Mouse (Mus musculus) cerebellum, postnatal 36 days (tissue): ENCODE measurements at regions not wholly inside any gene's neighbourhood (a gene's known extent, or its start where the extent isn't known, plus 50 kb on each side); places are given as distances from the start of the nearest gene placed in this dataset.
A peak's percentile ranks its signal among the peaks of the same experiment; 100 is the strongest.

Source experiments
- DNase-seq, 2 experiments: peaks; one replicate each; pipeline ENCODE4 v3.0.0; 2021 to 2022; ENCODE audit warnings: mixed read lengths in 2 of 2

GRCm38 (mm10) chr7:135767493-135767892 is 51.3 kb upstream of the Mki67 start:
- DNase-seq = no peak

- no peak for DNase-seq
Measured at GRCm38 (mm10) chr7:135768064-135768463, 51.9 kb upstream of the Mki67 start.

GRCm38 (mm10) chr7:135768592-135768991 is 52.4 kb upstream of the Mki67 start:
- peak; percentile 76 for DNase-seq

GRCm38 (mm10) chr7:135769082-135769673 is 53.0 kb upstream of the Mki67 start:
- no peak for DNase-seq

GRCm38 (mm10) chr7:135770051-135770450 is 53.9 kb upstream of the Mki67 start:
- DNase-seq = no peak

- no peak for DNase-seq
Measured at GRCm38 (mm10) chr7:135775832-135776433, 59.8 kb upstream of the Mki67 start.

- DNase-seq = no peak
Measured at GRCm38 (mm10) chr7:135790167-135790566, 74.0 kb upstream of the Mki67 start.

- DNase-seq = peak; percentile 50 to 56
Measured at GRCm38 (mm10) chr7:135790978-135791377, 74.8 kb upstream of the Mki67 start.

GRCm38 (mm10) chr7:135791953-135792690 is 76.0 kb upstream of the Mki67 start:
- no peak for DNase-seq

- peak; percentile 8 to 9 for DNase-seq
Measured at GRCm38 (mm10) chr7:135792918-135793317, 76.8 kb upstream of the Mki67 start.

- no peak for DNase-seq
Measured at GRCm38 (mm10) chr7:135794238-135794637, 78.1 kb upstream of the Mki67 start.

- DNase-seq = no peak
Measured at GRCm38 (mm10) chr7:135794679-135795078, 78.5 kb upstream of the Mki67 start.

- no peak for DNase-seq
Measured at GRCm38 (mm10) chr7:135798441-135798840, 82.3 kb upstream of the Mki67 start.

GRCm38 (mm10) chr7:135802598-135803121 is 86.5 kb upstream of the Mki67 start:
- no peak for DNase-seq

- DNase-seq = no peak
Measured at GRCm38 (mm10) chr7:135804730-135805129, 88.6 kb upstream of the Mki67 start.

- no peak for DNase-seq
Measured at GRCm38 (mm10) chr7:135806139-135806538, 90.0 kb upstream of the Mki67 start.

- no peak for DNase-seq
Measured at GRCm38 (mm10) chr7:135806673-135807072, 90.5 kb upstream of the Mki67 start.

- DNase-seq = no peak
Measured at GRCm38 (mm10) chr7:135809167-135809566, 93.0 kb upstream of the Mki67 start.

GRCm38 (mm10) chr7:135809751-135810379 is 93.7 kb upstream of the Mki67 start:
- no peak for DNase-seq

- DNase-seq = no peak
Measured at GRCm38 (mm10) chr7:135810971-135811370, 94.8 kb upstream of the Mki67 start.

GRCm38 (mm10) chr7:135813616-135814015 is 97.5 kb upstream of the Mki67 start:
- DNase-seq = no peak

GRCm38 (mm10) chr7:135816191-135816590 is 100.0 kb upstream of the Mki67 start:
- no peak for DNase-seq

- DNase-seq = no peak
Measured at GRCm38 (mm10) chr7:135817868-135818267, 101.7 kb upstream of the Mki67 start.
